Mouse (Mus musculus): ENCODE measurements around the gene Cops7a. TPM values are rescaled to one million over a fixed set of nuclear protein-coding genes. Genes with fewer than 3 reads are reported as not detected.

The Cops7a gene
- total RNA-seq, 2 experiments from 2014 or later = 143 to 151 TPM

GRCm38 (mm10) chr6:124961021-124961420 lies 4.3 kb downstream of the Cops7a start:
- peak in 1 of 2 experiments; percentile 16 for DNase-seq (ENCODE audit: low spot score in 2 of 2)

GRCm38 (mm10) chr6:124959960-124960359 lies 5.4 kb downstream of the Cops7a start:
- DNase-seq (ENCODE audit: low spot score in 2 of 2) = no peak

- DNase-seq (ENCODE audit: low spot score in 2 of 2) = no peak
Observed at GRCm38 (mm10) chr6:124958127-124958526, 7.2 kb downstream of the Cops7a start.

- no peak for DNase-seq (ENCODE audit: low spot score in 2 of 2)
Observed at GRCm38 (mm10) chr6:124955212-124955611, 10.1 kb downstream of the Cops7a start.

GRCm38 (mm10) chr6:124953991-124954715 lies 11.2 kb downstream of the Cops7a start:
- DNase-seq (ENCODE audit: low spot score in 2 of 2) = no peak

GRCm38 (mm10) chr6:124943526-124943925 lies 21.8 kb downstream of the Cops7a start:
- no peak for DNase-seq (ENCODE audit: low spot score in 2 of 2)

GRCm38 (mm10) chr6:124941679-124942078 lies 23.7 kb downstream of the Cops7a start:
- DNase-seq (ENCODE audit: low spot score in 2 of 2) = no peak

- no peak for DNase-seq (ENCODE audit: low spot score in 2 of 2)
Observed at GRCm38 (mm10) chr6:124938554-124938953, 26.8 kb downstream of the Cops7a start.

- DNase-seq (ENCODE audit: low spot score in 2 of 2) = no peak
Observed at GRCm38 (mm10) chr6:124937493-124937892, 27.8 kb downstream of the Cops7a start.

- DNase-seq (ENCODE audit: low spot score in 2 of 2) = no peak
Observed at GRCm38 (mm10) chr6:124936681-124937080, 28.7 kb downstream of the Cops7a start.

- DNase-seq (ENCODE audit: low spot score in 2 of 2) = no peak
Observed at GRCm38 (mm10) chr6:124934670-124935069, 30.7 kb downstream of the Cops7a start.

GRCm38 (mm10) chr6:124933127-124933526 lies 32.2 kb downstream of the Cops7a start:
- DNase-seq (ENCODE audit: low spot score in 2 of 2) = no peak

- DNase-seq (ENCODE audit: low spot score in 2 of 2) = no peak
Observed at GRCm38 (mm10) chr6:124932314-124932695, 33.0 kb downstream of the Cops7a start.

GRCm38 (mm10) chr6:124931525-124932313 lies 33.6 kb downstream of the Cops7a start:
- DNase-seq (ENCODE audit: low spot score in 2 of 2) = peak in 1 of 2 experiments; percentile 40

- peak; percentile 99 for DNase-seq (ENCODE audit: low spot score in 2 of 2)
Observed at GRCm38 (mm10) chr6:124930754-124931524, 34.4 kb downstream of the Cops7a start, which contains the start of gene Mlf2. Gene Mlf2 (plus strand): TSS chr6:124931386.

- no peak for DNase-seq (ENCODE audit: low spot score in 2 of 2)
Observed at GRCm38 (mm10) chr6:124930231-124930630, 35.1 kb downstream of the Cops7a start.

- no peak for DNase-seq (ENCODE audit: low spot score in 2 of 2)
Observed at GRCm38 (mm10) chr6:124925941-124926340, 39.4 kb downstream of the Cops7a start.

GRCm38 (mm10) chr6:124925173-124925793 lies 40.1 kb downstream of the Cops7a start:
- no peak for DNase-seq (ENCODE audit: low spot score in 2 of 2)

- no peak for DNase-seq (ENCODE audit: low spot score in 2 of 2)
Observed at GRCm38 (mm10) chr6:124921539-124921938, 43.8 kb downstream of the Cops7a start.

GRCm38 (mm10) chr6:124920318-124921085 lies 44.8 kb downstream of the Cops7a start:
- DNase-seq (ENCODE audit: low spot score in 2 of 2) = no peak
